Mouse (Mus musculus) CH12.LX (cell line): Measurements from ENCODE around the gene Scpep1. TPM values are rescaled to one million over a fixed set of nuclear protein-coding genes. Genes with fewer than 3 reads are reported as not detected.
"Not testable (repeated sequence)": the region's sequence is repeated elsewhere in the genome, so short reads cannot be mapped to it uniquely, and the experiment has no call there.

Source experiments
- DNase-seq: peaks from one replicate; pipeline ENCODE4 v3.0.0-alpha.2; 2013; ENCODE audit errors: extremely low read depth
- H3K27ac ChIP-seq: 2 replicates; pipeline ENCODE4 v1.5.1; 2012; ENCODE audit warnings: low read depth, mild to moderate bottlenecking, control low read depth, moderate library complexity; ENCODE audit not compliant: insufficient read depth
- H3K27me3 ChIP-seq: replicated peaks from 2 replicates; pipeline ENCODE3; 2012; ENCODE audit warnings: inconsistent platforms
- H3K36me3 ChIP-seq, 2 experiments: replicated peaks in 1 of 2; 2 replicates each; pipeline versions ENCODE3 to v1.6.1; 2012; ENCODE audit warnings: inconsistent platforms in 1 of 2, low read length in 1 of 2, mild to moderate bottlenecking in 1 of 2, mixed read lengths in 1 of 2, moderate library complexity in 1 of 2; ENCODE audit not compliant: control insufficient read depth in 1 of 2, insufficient read depth in 1 of 2
- H3K4me1 ChIP-seq, 2 experiments: 2 replicates each; pipeline ENCODE4 v1.6.1; 2012; ENCODE audit warnings: inconsistent platforms in 1 of 2, moderate library complexity in 1 of 2; ENCODE audit not compliant: insufficient read depth in 2 of 2, control insufficient read depth in 1 of 2
- H3K4me2 ChIP-seq: 2 replicates; pipeline ENCODE4 v1.6.1; 2012; ENCODE audit warnings: low read depth, mild to moderate bottlenecking, control low read depth; ENCODE audit not compliant: poor library complexity, insufficient read depth, severe bottlenecking
- H3K4me3 ChIP-seq, 3 experiments: fragments of 150-350 bp in 1 of 3; sonication (generic) in 1 of 3; replicated peaks in 1 of 3; 2 replicates each; pipeline versions ENCODE3 to v1.5.1; 2011 to 2012; ENCODE audit warnings: low read depth in 2 of 3, low read length in 2 of 3, mild to moderate bottlenecking in 2 of 3, moderate library complexity in 2 of 3, control low read depth in 1 of 3, improper control_type of control experiment in 1 of 3, inconsistent platforms in 1 of 3, mixed read lengths in 1 of 3; ENCODE audit not compliant: poor library complexity in 1 of 3
- H3K79me2 ChIP-seq: replicated peaks from 2 replicates; pipeline ENCODE4 v1.6.1; 2012; ENCODE audit warnings: mild to moderate bottlenecking, moderate library complexity; ENCODE audit not compliant: control insufficient read depth, poor library complexity, insufficient read depth, severe bottlenecking; ENCODE audit errors: extremely low read depth
- H3K9ac ChIP-seq: 2 replicates; pipeline ENCODE4 v1.6.1; 2012; ENCODE audit warnings: low read depth, mild to moderate bottlenecking, control low read depth, moderate library complexity; ENCODE audit not compliant: insufficient read depth
- H3K9me3 ChIP-seq: replicated peaks from 2 replicates; pipeline ENCODE3; 2012; ENCODE audit warnings: low read length, inconsistent platforms, mixed read lengths
- dilution Hi-C: fragments of 300-500 bp; cut with MboI; formaldehyde crosslinking; loops from 2 replicates; pipeline ENCODE4 v1.14.3; 2020; ENCODE audit warnings: low sequenced_read_pairs; ENCODE audit not compliant: extremely low pct_unique_long_range_greater_than_20kb, extremely low pct_ligation_motif_present
- in situ Hi-C: fragments of 300-500 bp; cut with MboI; formaldehyde crosslinking; loops from 3 replicates; pipeline ENCODE4 v1.14.3; 2019; ENCODE audit warnings: low sequenced_read_pairs, low pct_ligation_motif_present, low pct_unique_long_range_greater_than_20kb, mixed read lengths
- polyA plus RNA-seq: library from polyadenylated mRNA; unstranded; fragments of >175 nt; gene quantifications from 2 replicates; pipeline ENCODE4 v1.2.1, GENCODE M21; 2012; ENCODE audit warnings: low read depth; ENCODE audit not compliant: insufficient read length
- total RNA-seq, 2 experiments: library from RNA; depleted of rRNA; stranded (reverse); fragments of 300-350 nt in 1 of 2; fragments of >200 nt in 1 of 2; gene quantifications; 2 replicates each; pipeline ENCODE4 v1.2.3; 2012 to 2014

Gene Scpep1
- total and polyA plus RNA-seq, 3 experiments, result 84.5 to 210 (median 121) TPM

GRCm38 (mm10) chr11:88895235-88895634 is 60.0 kb downstream of the Scpep1 start:
- H3K4me1 ChIP-seq, H3K27ac ChIP-seq, H3K79me2 ChIP-seq, H3K9me3 ChIP-seq, H3K4me2 ChIP-seq, DNase-seq, in situ Hi-C loops, dilution Hi-C loops, H3K27me3 ChIP-seq, H3K9ac ChIP-seq, H3K4me3 ChIP-seq, H3K36me3 ChIP-seq: not testable (repeated sequence)

- H3K27me3 ChIP-seq, H3K9ac ChIP-seq, DNase-seq, H3K9me3 ChIP-seq, dilution Hi-C loops, H3K4me3 ChIP-seq, H3K4me2 ChIP-seq, H3K4me1 ChIP-seq, H3K79me2 ChIP-seq, H3K36me3 ChIP-seq, in situ Hi-C loops, H3K27ac ChIP-seq: not testable (repeated sequence)
Measured at GRCm38 (mm10) chr11:88894279-88894678, 61.0 kb downstream of the Scpep1 start.

GRCm38 (mm10) chr11:88893501-88893900 is 61.8 kb downstream of the Scpep1 start:
- H3K4me1 ChIP-seq, H3K79me2 ChIP-seq, H3K9ac ChIP-seq, H3K27ac ChIP-seq, dilution Hi-C loops, H3K36me3 ChIP-seq, H3K9me3 ChIP-seq, H3K4me2 ChIP-seq, H3K27me3 ChIP-seq, in situ Hi-C loops, DNase-seq, H3K4me3 ChIP-seq: not testable (repeated sequence)

GRCm38 (mm10) chr11:88892789-88893188 is 62.5 kb downstream of the Scpep1 start:
- DNase-seq, H3K4me1 ChIP-seq, H3K27ac ChIP-seq, H3K27me3 ChIP-seq, H3K79me2 ChIP-seq, H3K36me3 ChIP-seq, in situ Hi-C loops, H3K9me3 ChIP-seq, dilution Hi-C loops, H3K4me2 ChIP-seq, H3K4me3 ChIP-seq, H3K9ac ChIP-seq: not testable (repeated sequence)

- H3K4me2 ChIP-seq, H3K4me3 ChIP-seq, H3K27me3 ChIP-seq, H3K27ac ChIP-seq, H3K4me1 ChIP-seq, H3K9ac ChIP-seq, H3K79me2 ChIP-seq, H3K9me3 ChIP-seq, DNase-seq, dilution Hi-C loops, H3K36me3 ChIP-seq, in situ Hi-C loops: not testable (repeated sequence)
Measured at GRCm38 (mm10) chr11:88891921-88892561, 63.2 kb downstream of the Scpep1 start.

GRCm38 (mm10) chr11:88891446-88891845 is 63.8 kb downstream of the Scpep1 start:
- DNase-seq, dilution Hi-C loops, H3K9me3 ChIP-seq, H3K36me3 ChIP-seq, H3K9ac ChIP-seq, H3K4me2 ChIP-seq, in situ Hi-C loops, H3K27ac ChIP-seq, H3K27me3 ChIP-seq, H3K4me3 ChIP-seq, H3K79me2 ChIP-seq, H3K4me1 ChIP-seq: not testable (repeated sequence)
